Mouse (Mus musculus) cerebellum, postnatal 4 days (tissue): ENCODE results near the gene Sstr4.

Experiments used
- DNase-seq, 2 experiments: peaks; one replicate each; pipeline ENCODE4 v3.0.0; 2022; ENCODE audit warnings: low spot score in 2 of 2, mixed read lengths in 1 of 2

Sstr4 gene

DNA sequence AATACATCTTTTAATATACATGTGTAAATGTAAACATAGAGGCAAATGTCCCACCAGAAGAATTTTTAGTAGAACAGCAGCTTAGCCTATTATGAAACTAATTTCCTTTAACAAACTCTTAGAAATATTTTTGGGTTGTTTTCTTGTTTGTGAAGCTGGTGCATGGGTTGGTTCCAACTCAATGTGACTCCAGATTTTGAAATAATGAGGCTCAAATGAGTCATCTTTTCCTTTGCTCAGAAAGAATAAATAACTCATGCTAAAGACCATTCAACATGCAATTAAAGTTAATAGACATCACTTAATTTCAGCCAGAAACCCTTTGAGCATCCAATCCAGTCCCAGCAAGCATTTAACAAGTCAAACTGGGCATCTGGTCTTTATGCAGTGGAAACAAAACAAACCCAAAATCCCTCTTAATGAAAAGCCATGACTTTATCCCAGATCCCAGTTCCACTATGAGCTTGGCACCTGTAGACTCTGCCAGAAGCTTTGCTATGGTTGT is 33.9 kb downstream of the Sstr4 start:
- DNase-seq, result no peak

DNA sequence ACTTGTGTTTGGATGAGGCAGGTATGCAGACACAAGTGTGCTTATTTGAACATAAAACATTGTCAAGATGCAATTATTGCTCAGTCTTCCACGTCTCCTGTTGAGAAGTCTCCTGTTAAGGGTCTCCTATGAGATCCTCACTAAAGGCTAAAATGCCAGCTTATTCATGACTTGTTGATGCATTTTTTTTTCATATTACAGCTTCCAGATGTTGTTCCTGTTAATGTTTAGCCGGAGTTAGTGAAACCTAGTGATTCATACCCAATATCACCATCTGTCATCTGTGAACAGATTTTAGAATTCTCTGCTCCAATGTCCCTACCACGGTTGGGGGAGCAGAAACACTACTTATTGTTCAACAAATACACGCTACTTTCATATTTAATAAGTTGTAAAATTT is 35.8 kb downstream of the Sstr4 start:
- no peak for DNase-seq

DNA sequence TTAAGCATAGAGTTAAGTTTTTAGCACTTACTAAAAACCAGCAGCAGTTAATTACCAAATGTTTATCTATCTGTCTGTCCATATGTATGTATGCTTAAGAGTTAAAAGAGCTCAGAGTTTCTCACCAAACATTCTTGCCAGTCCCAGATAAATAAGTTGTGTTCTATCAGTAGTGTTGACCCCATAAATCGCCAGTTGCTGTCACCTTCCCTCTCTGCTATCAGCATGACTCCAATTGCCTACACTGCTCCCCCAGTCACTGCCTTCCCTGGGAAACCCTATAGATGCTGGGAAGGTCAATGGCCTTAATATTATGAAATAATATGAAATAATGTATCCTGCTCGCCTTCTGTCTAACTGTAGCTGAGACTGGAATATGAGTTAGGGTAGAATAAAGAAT is 37.2 kb downstream of the Sstr4 start:
- no peak for DNase-seq

DNA sequence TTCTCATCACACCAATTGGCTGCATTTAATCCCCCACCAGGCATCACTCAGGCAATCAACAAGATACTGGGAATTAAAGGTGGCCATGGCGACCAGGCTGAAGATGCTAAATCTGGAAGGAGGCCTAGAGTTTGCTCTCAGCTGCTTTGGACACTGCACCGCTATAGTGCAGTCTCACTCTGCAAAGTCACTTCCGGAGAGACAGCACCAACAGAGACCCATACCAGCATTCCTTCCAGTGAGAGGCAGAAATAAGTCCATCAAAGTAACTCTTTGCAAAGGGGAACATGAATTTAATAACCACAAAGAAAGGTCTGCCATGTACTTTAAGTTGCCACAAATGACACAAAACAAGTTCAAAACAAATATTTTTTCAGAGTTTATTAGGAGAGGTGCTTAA is 41.1 kb downstream of the Sstr4 start:
- no peak for DNase-seq

DNA sequence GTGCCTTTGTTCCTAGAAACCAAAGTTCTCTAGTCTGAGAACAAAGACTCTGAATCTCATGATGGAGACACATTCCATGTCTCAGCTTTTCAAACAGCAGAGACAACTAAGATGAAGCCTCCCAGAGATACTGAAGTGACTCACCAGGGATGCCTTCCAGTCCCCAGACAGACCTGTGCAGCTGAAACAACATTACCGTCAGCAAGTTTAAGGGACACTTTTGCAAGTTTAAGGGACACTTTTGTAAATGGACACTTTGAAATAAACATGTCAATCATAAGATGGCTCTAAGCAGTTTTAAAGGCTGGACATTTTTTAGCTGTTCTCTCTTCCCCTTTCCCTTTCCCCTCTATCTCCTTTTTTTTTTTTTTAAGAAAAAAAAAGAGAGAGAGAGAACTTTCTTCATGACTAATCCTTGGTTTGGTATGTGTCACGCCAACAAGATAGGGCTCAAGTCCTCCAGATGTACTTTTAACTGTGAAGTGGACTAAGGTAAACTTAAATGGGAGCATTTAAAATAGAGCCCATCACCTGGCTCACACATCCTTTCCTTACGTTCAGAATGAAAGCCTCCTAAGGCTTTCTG is 44.6 kb downstream of the Sstr4 start:
- DNase-seq, result no peak

DNA sequence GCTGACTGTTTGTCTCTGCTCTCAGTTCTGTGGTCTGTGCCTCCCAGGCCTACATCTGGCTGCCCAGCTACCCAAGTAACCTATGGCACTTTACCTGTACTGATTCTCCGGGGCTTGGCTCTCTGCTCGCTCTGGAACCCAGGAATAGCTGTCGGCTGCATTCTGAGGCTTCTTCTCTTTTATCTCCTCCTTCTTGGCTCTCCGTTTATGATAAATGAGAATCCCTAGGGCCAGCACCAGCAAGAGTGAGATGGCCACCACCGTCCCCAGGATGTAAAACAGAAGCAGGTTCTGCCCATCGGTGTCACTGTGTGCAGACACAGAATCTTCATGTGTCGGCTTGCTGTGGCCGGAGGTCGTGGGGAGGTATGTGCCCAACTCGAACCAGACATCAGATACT is 46.3 kb downstream of the Sstr4 start:
- DNase-seq, result no peak

DNA sequence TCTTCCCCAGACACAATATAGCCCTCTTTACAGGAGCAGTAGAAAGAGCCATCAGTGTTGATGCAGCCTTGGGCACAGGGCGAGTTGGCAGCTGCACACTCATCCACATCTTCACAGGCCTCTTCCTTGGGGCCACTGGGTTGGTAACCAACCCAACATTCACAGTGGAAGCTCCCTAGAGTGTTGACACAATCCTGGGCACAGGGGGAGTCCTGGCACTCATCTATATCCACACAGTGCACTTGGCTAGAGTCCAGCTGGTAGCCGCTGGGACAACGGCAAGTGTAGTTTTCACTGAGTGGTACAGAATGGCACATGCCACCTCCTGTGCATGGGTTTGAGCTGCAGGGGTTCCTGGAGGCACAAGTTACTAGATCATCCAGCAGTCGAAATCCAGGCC is 47.0 kb downstream of the Sstr4 start:
- DNase-seq, result peak in 1 of 2 experiments; percentile 21

DNA sequence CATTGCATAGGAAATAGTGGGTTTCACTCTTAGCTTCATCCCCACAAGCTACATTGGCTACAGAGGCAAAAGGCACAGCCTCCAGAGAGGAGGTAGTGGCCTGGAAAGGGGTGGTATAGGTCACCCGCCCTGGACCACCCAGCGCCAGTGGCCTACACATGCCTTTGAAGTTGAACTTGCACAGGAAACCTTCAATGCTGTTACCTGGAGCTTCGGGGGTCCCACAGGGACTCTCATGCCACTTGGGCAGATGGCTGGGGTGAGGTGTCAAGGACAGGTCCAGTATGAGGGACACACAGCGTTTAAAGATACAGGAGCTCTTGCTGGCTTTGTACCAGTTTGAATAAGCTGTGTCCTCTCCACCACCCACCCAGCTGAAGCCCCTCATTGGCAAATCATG is 47.6 kb downstream of the Sstr4 start:
- DNase-seq, result no peak

DNA sequence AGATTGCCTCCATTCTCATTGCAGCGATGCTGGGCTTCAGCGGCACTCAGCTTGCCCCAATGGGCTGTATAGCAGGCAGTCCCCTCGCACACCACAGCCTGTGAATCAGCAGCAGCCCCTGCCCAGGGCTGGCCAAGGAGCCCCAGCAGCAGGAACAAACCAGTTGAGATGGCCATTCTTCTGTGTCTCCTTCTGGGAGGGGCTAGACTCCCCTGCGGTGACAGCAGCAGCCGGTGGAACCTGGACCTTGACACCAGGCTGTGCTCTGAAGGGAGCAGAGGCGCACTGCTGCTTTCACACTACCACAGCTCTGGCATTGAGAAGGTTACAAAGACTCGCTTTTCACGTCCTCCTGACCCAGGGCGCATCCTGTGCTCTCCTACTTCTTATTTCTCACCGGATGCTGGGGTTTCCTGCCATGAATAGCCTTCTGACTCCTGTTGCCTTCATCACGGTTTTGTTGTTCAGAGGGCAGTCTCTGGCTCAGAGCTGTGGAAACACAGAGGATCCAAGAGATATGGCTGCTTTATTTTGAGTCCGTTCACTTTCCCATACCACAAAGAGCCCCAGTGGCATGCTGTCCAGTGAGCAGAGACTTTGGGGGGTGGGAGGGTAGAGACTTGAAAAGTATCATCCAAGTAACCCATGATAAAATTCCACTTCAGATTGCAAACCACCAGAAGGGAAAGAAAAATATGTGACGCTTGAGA is 48.3 kb downstream of the Sstr4 start, which contains the start of gene Cd93:
TSS of gene Cd93 (minus strand) at position 315 of the 710 bp plus-strand sequence.
- no peak for DNase-seq

DNA sequence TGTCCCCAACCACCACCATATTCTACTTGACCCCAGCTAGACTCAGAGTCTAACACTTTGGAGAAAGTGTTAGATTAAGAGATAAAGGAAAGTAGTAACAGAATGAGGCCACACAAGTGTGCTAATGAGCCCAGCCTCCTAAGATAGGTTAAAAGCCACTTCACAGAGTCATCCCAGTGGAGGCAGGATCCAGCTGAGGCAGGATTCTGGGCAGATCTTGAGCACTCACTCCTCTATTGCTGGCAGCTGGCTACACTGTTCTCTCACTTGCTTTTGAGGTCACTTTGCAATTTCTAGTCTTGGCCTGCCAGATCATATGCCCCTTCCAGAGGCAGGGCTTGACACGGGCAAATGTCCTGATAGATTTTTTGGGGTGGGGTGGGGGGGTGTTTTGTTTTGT is 49.3 kb downstream of the Sstr4 start:
- no peak for DNase-seq

DNA sequence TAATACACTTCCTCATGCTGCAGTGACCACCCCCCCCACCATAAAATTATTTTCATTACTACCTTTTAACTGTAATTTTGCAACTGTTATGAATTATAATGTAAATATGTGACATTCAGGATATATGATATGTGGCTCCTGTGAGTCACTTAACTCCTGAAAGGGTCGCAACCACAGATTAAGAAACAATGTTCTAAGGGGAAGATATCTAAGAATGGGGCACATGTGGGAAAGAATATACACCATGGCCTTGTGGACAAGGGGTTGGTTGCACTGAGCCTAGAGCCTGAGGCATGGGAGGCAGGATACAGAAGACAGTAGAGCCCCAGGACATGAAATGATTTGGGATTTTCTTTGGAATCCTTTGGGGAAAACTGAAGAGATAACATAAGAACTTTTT is 50.5 kb downstream of the Sstr4 start:
- DNase-seq, result no peak
